Mouse (Mus musculus) forebrain, embryonic 16.5 days (tissue): ENCODE data around the gene Mapkapk5. TPM values are rescaled to one million over a fixed set of nuclear protein-coding genes. Genes with fewer than 3 reads are reported as not detected.

Experiments used
- ATAC-seq: fragments of 200-750 bp; cut with Nextera tagmentation; 2 replicates; pipeline ENCODE4 v1.8.0; 2017; ENCODE audit warnings: mild to moderate bottlenecking, moderate library complexity
- H3K27ac ChIP-seq: fragments of 300-500 bp; sonication (generic); 2 replicates; pipeline ENCODE4 v1.5.1; 2014; ENCODE audit warnings: low read length, control low read depth
- H3K27me3 ChIP-seq: fragments of 300-500 bp; sonication (generic); replicated peaks from 2 replicates; pipeline ENCODE4 v1.6.1; 2014; ENCODE audit warnings: low read length; ENCODE audit not compliant: control insufficient read depth, insufficient read depth
- H3K36me3 ChIP-seq: fragments of 300-500 bp; sonication (generic); 2 replicates; pipeline ENCODE4 v1.6.1; 2014; ENCODE audit not compliant: control insufficient read depth, insufficient read depth
- H3K4me1 ChIP-seq: fragments of 300-500 bp; sonication (generic); replicated peaks from 2 replicates; pipeline ENCODE4 v1.6.1; 2014; ENCODE audit warnings: low read length; ENCODE audit not compliant: control insufficient read depth, insufficient read depth
- H3K4me2 ChIP-seq: fragments of 300-500 bp; sonication (generic); 2 replicates; pipeline ENCODE4 v1.6.1; 2014; ENCODE audit warnings: mild to moderate bottlenecking, low read length, control low read depth
- H3K4me3 ChIP-seq: fragments of 300-500 bp; sonication (generic); replicated peaks from 2 replicates; pipeline ENCODE4 v1.5.1; 2014; ENCODE audit warnings: mild to moderate bottlenecking, low read length, control low read depth
- H3K9ac ChIP-seq: fragments of 300-500 bp; sonication (generic); replicated peaks from 2 replicates; pipeline ENCODE4 v1.6.1; 2014; ENCODE audit warnings: low read depth, low read length, control low read depth
- H3K9me3 ChIP-seq: fragments of 300-500 bp; sonication (generic); 2 replicates; pipeline ENCODE4 v1.6.1; 2016; ENCODE audit warnings: low read length; ENCODE audit not compliant: control insufficient read depth
- WGBS: fragments of 180-500 bp; shearing (Covaris S2); extraction: QIAGEN DNeasy Blood & Tissue Kit; methylation state at CpG from one replicate; pipeline ENCODE4 v1.1.7; 2014; 5-methylcytosine and 5-hydroxymethylcytosine counted together
- polyA plus RNA-seq: library from polyadenylated mRNA; unstranded; fragments of >200 nt; fragmentation: Nextera tagmentation; extraction: Ambion mirVana; gene quantifications from 2 replicates; pipeline ENCODE4 v1.2.1, GENCODE M21; 2015

Gene Mapkapk5
- 66.8 and 67.8 TPM in 2 replicates for polyA plus RNA-seq

GRCm38 (mm10) chr5:121545793-121546529 is at the start of gene Mapkapk5:
TSS of gene Mapkapk5 (minus strand) at chr5:121545905.
- Histone ChIP-seq H3K27ac (peak within 1 kb of the TSS; percentile 96), H3K9me3 (no peaks in the 10 kb centered on the region), H3K27me3 (no peaks in the 10 kb centered on the region), H3K4me2 (peak within 1 kb of the TSS; percentile 82), H3K4me1 (peaks cover 33% of the 10 kb centered on the region), H3K9ac (peak within 1 kb of the TSS; percentile 90), H3K36me3 (no peaks in the 10 kb centered on the region), H3K4me3 (peak within 1 kb of the TSS; percentile 90)
- ATAC-seq = peak; percentile 96
- 1% methylated on average over 55 of the region's 55 CpGs for WGBS

- Histone ChIP-seq H3K4me1 (peaks cover 16% of the 10 kb centered on the region), H3K27me3 (no peaks in the 10 kb centered on the region), H3K4me2 (no peak overlapping the region; the same call in 1 of the 2 replicates), H3K9me3 (no peaks in the 10 kb centered on the region), H3K27ac (no peak overlapping the region), H3K9ac (no peak overlapping the region), H3K4me3 (no peak overlapping the region), H3K36me3 (no peaks in the 10 kb centered on the region)
- no peak for ATAC-seq
- WGBS = 84% methylated on average over 6 of the region's 6 CpGs
Measured at GRCm38 (mm10) chr5:121594714-121595313, 49.1 kb upstream of the Mapkapk5 start.

- WGBS = 2% methylated on average over 47 of the region's 47 CpGs
- Histone ChIP-seq H3K9me3 (no peaks in the 10 kb centered on the region), H3K27ac (peak within 1 kb of the TSS; percentile 43), H3K4me3 (peak within 1 kb of the TSS; percentile 58), H3K4me2 (peak within 1 kb of the TSS; percentile 95), H3K36me3 (no peaks in the 10 kb centered on the region), H3K4me1 (peaks cover 16% of the 10 kb centered on the region), H3K27me3 (no peaks in the 10 kb centered on the region), H3K9ac (peak within 1 kb of the TSS; percentile 63)
- peak; percentile 84 for ATAC-seq
Measured at GRCm38 (mm10) chr5:121593451-121594401, 48.0 kb upstream of the Mapkapk5 start, which contains the start of gene Aldh2. TSS of gene Aldh2 (minus strand) at chr5:121593824.

- H3K4me2 ChIP-seq = peak overlapping the region; percentile 95
- H3K27me3 ChIP-seq = no peaks in the 10 kb centered on the region
- ATAC-seq = peak; percentile 64
- no peak overlapping the region; the same call in 1 of the 2 replicates for H3K27ac ChIP-seq
- no peaks in the 10 kb centered on the region for H3K9me3 ChIP-seq
- 3% methylated on average over 33 of the region's 33 CpGs for whole genome bisulfite sequencing
- no peaks in the 10 kb centered on the region for H3K36me3 ChIP-seq
- H3K9ac ChIP-seq = peak overlapping the region; percentile 63
- peak overlapping the region; percentile 58 for H3K4me3 ChIP-seq
- H3K4me1 ChIP-seq = peaks cover 16% of the 10 kb centered on the region
Measured at GRCm38 (mm10) chr5:121592816-121593407, 47.2 kb upstream of the Mapkapk5 start.

- Histone ChIP-seq H3K27me3 (no peaks in the 10 kb centered on the region), H3K27ac (no peak overlapping the region), H3K4me3 (no peak overlapping the region), H3K36me3 (no peaks in the 10 kb centered on the region), H3K9ac (no peak overlapping the region), H3K4me1 (peaks cover 16% of the 10 kb centered on the region), H3K4me2 (peak overlapping the region; percentile 95), H3K9me3 (no peaks in the 10 kb centered on the region)
- no peak for ATAC-seq
- WGBS = 66% methylated on average over 11 of the region's 11 CpGs
Measured at GRCm38 (mm10) chr5:121592064-121592815, 46.5 kb upstream of the Mapkapk5 start.

GRCm38 (mm10) chr5:121591417-121592063 is 45.8 kb upstream of the Mapkapk5 start:
- Histone ChIP-seq H3K27me3 (no peaks in the 10 kb centered on the region), H3K4me1 (peaks cover 16% of the 10 kb centered on the region), H3K9ac (no peak overlapping the region), H3K4me3 (no peak overlapping the region), H3K9me3 (no peaks in the 10 kb centered on the region), H3K27ac (no peak overlapping the region), H3K36me3 (no peaks in the 10 kb centered on the region), H3K4me2 (no peak overlapping the region)
- WGBS = 75% methylated on average over 11 of the region's 11 CpGs
- no peak for ATAC-seq

- no peak overlapping the region for H3K9ac ChIP-seq
- ATAC-seq = no peak
- 92% methylated on average over 6 of the region's 6 CpGs for WGBS
- no peaks in the 10 kb centered on the region for H3K36me3 ChIP-seq
- H3K4me2 ChIP-seq = no peak overlapping the region
- H3K9me3 ChIP-seq = no peaks in the 10 kb centered on the region
- H3K27ac ChIP-seq = no peak overlapping the region
- no peak overlapping the region for H3K4me3 ChIP-seq
- no peaks in the 10 kb centered on the region for H3K27me3 ChIP-seq
- peaks cover 16% of the 10 kb centered on the region for H3K4me1 ChIP-seq
Measured at GRCm38 (mm10) chr5:121589928-121590327, 44.2 kb upstream of the Mapkapk5 start.

GRCm38 (mm10) chr5:121586400-121587039 is 40.8 kb upstream of the Mapkapk5 start:
- H3K9me3 ChIP-seq = no peaks in the 10 kb centered on the region
- H3K9ac ChIP-seq = no peak overlapping the region
- WGBS = 77% methylated on average over 6 of the region's 6 CpGs
- no peak overlapping the region for H3K27ac ChIP-seq
- H3K4me2 ChIP-seq = no peak overlapping the region
- H3K4me3 ChIP-seq = no peak overlapping the region
- H3K27me3 ChIP-seq = no peaks in the 10 kb centered on the region
- no peaks in the 10 kb centered on the region for H3K4me1 ChIP-seq
- H3K36me3 ChIP-seq = no peaks in the 10 kb centered on the region
- no peak for ATAC-seq
